Mouse (Mus musculus) MEL (cell line): ENCODE measurements around the gene Ccdc141. TPM values are rescaled to one million over a fixed set of nuclear protein-coding genes. Genes with fewer than 3 reads are reported as not detected.

Experiments used
- DNase-seq: peaks from one replicate; pipeline ENCODE4 v3.0.0; 2011; ENCODE audit warnings: low read depth, low spot score
- H3K27ac ChIP-seq: 2 replicates; pipeline ENCODE4 v1.5.1; 2012; ENCODE audit warnings: low read depth, mild to moderate bottlenecking, control low read depth, low read length, moderate library complexity; ENCODE audit not compliant: control insufficient read depth
- H3K27me3 ChIP-seq, 2 experiments: fragments of 150-350 bp in 1 of 2; sonication (generic) in 1 of 2; 2 replicates each; pipeline ENCODE4 v1.6.1; 2012; ENCODE audit warnings: low read length in 2 of 2, mild to moderate bottlenecking in 2 of 2, improper control_type of control experiment in 1 of 2, moderate library complexity in 1 of 2; ENCODE audit not compliant: insufficient read depth in 2 of 2, control insufficient read depth in 1 of 2
- H3K36me3 ChIP-seq, 2 experiments: 2 replicates each; pipeline ENCODE4 v1.6.1; 2012 to 2014; ENCODE audit warnings: low read length in 2 of 2, improper control_type of control experiment in 1 of 2, inconsistent platforms in 1 of 2, mild to moderate bottlenecking in 1 of 2; ENCODE audit not compliant: insufficient read depth in 2 of 2, control insufficient read depth in 1 of 2
- H3K4me1 ChIP-seq, 2 experiments: fragments of 150-350 bp in 1 of 2; sonication (generic) in 1 of 2; 2 replicates each; pipeline ENCODE4 v1.6.1; 2012; ENCODE audit warnings: low read length in 2 of 2, improper control_type of control experiment in 1 of 2, mild to moderate bottlenecking in 1 of 2; ENCODE audit not compliant: insufficient read depth in 2 of 2, control insufficient read depth in 1 of 2
- H3K4me3 ChIP-seq, 2 experiments: fragments of 150-350 bp in 1 of 2; sonication (generic) in 1 of 2; 2 replicates each; pipeline ENCODE4 v1.5.1; 2012; ENCODE audit warnings: low read depth in 2 of 2, low read length in 2 of 2, mild to moderate bottlenecking in 2 of 2, moderate library complexity in 2 of 2, control low read depth in 1 of 2, improper control_type of control experiment in 1 of 2; ENCODE audit not compliant: control insufficient read depth in 1 of 2, insufficient read depth in 1 of 2
- H3K79me2 ChIP-seq: 2 replicates; pipeline ENCODE4 v1.6.1; 2012; ENCODE audit warnings: mild to moderate bottlenecking, low read length, moderate library complexity; ENCODE audit not compliant: control insufficient read depth, poor library complexity, insufficient read depth
- H3K9ac ChIP-seq: 2 replicates; pipeline ENCODE4 v1.6.1; 2012; ENCODE audit warnings: low read depth, mild to moderate bottlenecking, control low read depth, low read length, moderate library complexity; ENCODE audit not compliant: control insufficient read depth, poor library complexity, severe bottlenecking
- H3K9me3 ChIP-seq: fragments of 150-350 bp; sonication (generic); replicated peaks from 2 replicates; pipeline ENCODE4 v1.6.1; 2012; ENCODE audit warnings: mild to moderate bottlenecking, low read length, improper control_type of control experiment, moderate library complexity; ENCODE audit not compliant: insufficient read depth
- BHLHE40 ChIP-seq: IDR thresholded peaks from 2 replicates; pipeline ENCODE4 v1.6.1; 2012; ENCODE audit warnings: low read depth, mild to moderate bottlenecking, inconsistent platforms, low read length, improper control_type of control experiment, borderline replicate concordance
- CTCF ChIP-seq, 3 experiments: IDR thresholded peaks in 2 of 3; conservative IDR thresholded peaks in 1 of 3; 2 replicates each; pipeline ENCODE4 v1.5.1; 2011 to 2012; ENCODE audit warnings: low read length in 3 of 3, low read depth in 2 of 3, mild to moderate bottlenecking in 2 of 3, improper control_type of control experiment in 1 of 3, inconsistent platforms in 1 of 3, mixed read lengths in 1 of 3, moderate library complexity in 1 of 3; ENCODE audit not compliant: control insufficient read depth in 1 of 3, insufficient read depth in 1 of 3, poor library complexity in 1 of 3, severe bottlenecking in 1 of 3
- EP300 ChIP-seq, 2 experiments: IDR thresholded peaks; 2 replicates each; pipeline ENCODE4 v1.6.1; 2011; ENCODE audit warnings: improper control_type of control experiment in 2 of 2, low read length in 2 of 2, low read depth in 1 of 2, mild to moderate bottlenecking in 1 of 2
- GABPA ChIP-seq: IDR thresholded peaks from 2 replicates; pipeline ENCODE4 v1.6.1; 2012; ENCODE audit warnings: low read depth, mild to moderate bottlenecking, inconsistent platforms, low read length, improper control_type of control experiment, moderate library complexity
- GATA1 ChIP-seq: IDR thresholded peaks from 2 replicates; pipeline ENCODE4 v1.6.1; 2011; ENCODE audit warnings: low read depth, low read length, improper control_type of control experiment
- HCFC1 ChIP-seq: IDR thresholded peaks from 2 replicates; pipeline ENCODE4 v1.6.1; 2012; ENCODE audit warnings: low read depth, mild to moderate bottlenecking, inconsistent platforms, low read length, improper control_type of control experiment, moderate library complexity
- MAFK ChIP-seq: IDR thresholded peaks from 2 replicates; pipeline ENCODE4 v1.6.1; 2011; ENCODE audit warnings: low read depth, mild to moderate bottlenecking, low read length, improper control_type of control experiment, borderline replicate concordance
- MAX ChIP-seq: IDR thresholded peaks from 2 replicates; pipeline ENCODE4 v1.6.1; 2011; ENCODE audit warnings: low read length, improper control_type of control experiment
- NELFE ChIP-seq: IDR thresholded peaks from 2 replicates; pipeline ENCODE4 v1.6.1; 2011; ENCODE audit warnings: low read depth, low read length, improper control_type of control experiment
- RAD21 ChIP-seq: IDR thresholded peaks from 2 replicates; pipeline ENCODE4 v1.6.1; 2011; ENCODE audit warnings: mild to moderate bottlenecking, low read depth, low read length, improper control_type of control experiment
- RCOR1 ChIP-seq: IDR thresholded peaks from 2 replicates; pipeline ENCODE4 v1.6.1; 2012; ENCODE audit warnings: low read depth, mild to moderate bottlenecking, inconsistent platforms, low read length, improper control_type of control experiment
- SIN3A ChIP-seq: IDR thresholded peaks from 2 replicates; pipeline ENCODE4 v1.6.1; 2012; ENCODE audit warnings: low read length, improper control_type of control experiment, inconsistent platforms
- SMC3 ChIP-seq: IDR thresholded peaks from 2 replicates; pipeline ENCODE4 v1.6.1; 2011; ENCODE audit warnings: low read depth, low read length, improper control_type of control experiment
- TAL1 ChIP-seq: IDR thresholded peaks from 2 replicates; pipeline ENCODE4 v1.6.1; 2012; ENCODE audit warnings: mild to moderate bottlenecking, inconsistent platforms, low read length, moderate library complexity, mixed read lengths
- TCF12 ChIP-seq: IDR thresholded peaks from 2 replicates; pipeline ENCODE4 v1.6.1; 2014; ENCODE audit warnings: low read depth, mild to moderate bottlenecking, inconsistent platforms, low read length, improper control_type of control experiment, moderate library complexity
- UBTF ChIP-seq: IDR thresholded peaks from 2 replicates; pipeline ENCODE4 v1.6.1; 2012; ENCODE audit warnings: low read depth, mild to moderate bottlenecking, inconsistent platforms, low read length, improper control_type of control experiment, moderate library complexity, borderline replicate concordance; ENCODE audit not compliant: insufficient read depth
- USF1 ChIP-seq: IDR thresholded peaks from 2 replicates; pipeline ENCODE4 v1.6.1; 2014; ENCODE audit warnings: low read depth, mild to moderate bottlenecking, inconsistent platforms, low read length, improper control_type of control experiment, moderate library complexity
- ZMIZ1 ChIP-seq: IDR thresholded peaks from 2 replicates; pipeline ENCODE4 v1.6.1; 2012; ENCODE audit warnings: low read depth, mild to moderate bottlenecking, inconsistent platforms, low read length, improper control_type of control experiment, moderate library complexity
- polyA plus RNA-seq, 2 experiments: library from polyadenylated mRNA; stranded (reverse) in 1 of 2; unstranded in 1 of 2; fragments of >175 nt in 1 of 2; fragments of >200 nt in 1 of 2; gene quantifications; 2 replicates each; pipeline versions ENCODE4 v1.2.1 to v1.2.4; 2012; ENCODE audit warnings: low replicate concordance in 2 of 2, low read depth in 1 of 2; ENCODE audit not compliant: insufficient read length in 2 of 2, insufficient read depth in 1 of 2, missing spikeins in 1 of 2
- total RNA-seq: library from RNA; depleted of rRNA; stranded (reverse); fragments of 300-350 nt; gene quantifications from 2 replicates; pipeline ENCODE4 v1.2.3, GENCODE M21; 2012

Gene Ccdc141
- total and polyA plus RNA-seq, 3 experiments, result 0.54 to 1.1 TPM; not detected in 1

- Histone ChIP-seq H3K36me3 (no peaks in the 10 kb centered on the region), H3K9ac (no peak overlapping the region), H3K9me3 (no peaks in the 10 kb centered on the region), H3K27me3 (no peaks in the 10 kb centered on the region), H3K4me1 (no peaks in the 10 kb centered on the region), H3K27ac (no peak overlapping the region), H3K79me2 (no peaks in the 10 kb centered on the region), H3K4me3 (no peak overlapping the region)
- DNase-seq, result no peak
- TF ChIP-seq SMC3 (peak; percentile 17; the same call in 1 of the 2 replicates), CTCF (IDR thresholded peaks at IDR 0.05 in 2 of 3, conservative IDR thresholded peaks at IDR 0.05 in 1 of 3; ENCODE audit: control insufficient read depth in 1 of 3, insufficient read depth in 1 of 3, low read depth in 2 of 3, low read length in 3 of 3, poor library complexity in 1 of 3, severe bottlenecking in 1 of 3) (peak in 1 of 3 experiments; percentile 20; a peak in 1 of 6 replicates), RAD21 (peak; percentile 16), HCFC1 (no peak)
Measured at GRCm38 (mm10) chr2:77203916-77204315, 33.5 kb upstream of the Ccdc141 start.

GRCm38 (mm10) chr2:77201900-77202299 is 31.5 kb upstream of the Ccdc141 start:
- no peak overlapping the region for H3K4me3 ChIP-seq
- no peaks in the 10 kb centered on the region for H3K9me3 ChIP-seq
- no peak overlapping the region for H3K9ac ChIP-seq
- no peaks in the 10 kb centered on the region for H3K36me3 ChIP-seq
- no peaks in the 10 kb centered on the region for H3K79me2 ChIP-seq
- H3K27me3 ChIP-seq, result no peaks in the 10 kb centered on the region
- H3K4me1 ChIP-seq, result no peaks in the 10 kb centered on the region
- no peak overlapping the region for H3K27ac ChIP-seq
- no peak for DNase-seq
- TF ChIP-seq RAD21 (no peak), BHLHE40 (no peak), SIN3A (no peak), EP300 (IDR thresholded peaks at IDR 0.05; ENCODE audit: low read depth in 1 of 2, low read length in 2 of 2) (no peak), GABPA (no peak), RCOR1 (no peak), GATA1 (no peak), TCF12 (no peak), MAFK (no peak), USF1 (no peak), NELFE (no peak), UBTF (no peak), MAX (no peak), TAL1 (no peak), CTCF (IDR thresholded peaks at IDR 0.05 in 2 of 3, conservative IDR thresholded peaks at IDR 0.05 in 1 of 3; ENCODE audit: control insufficient read depth in 1 of 3, insufficient read depth in 1 of 3, low read depth in 2 of 3, low read length in 3 of 3, poor library complexity in 1 of 3, severe bottlenecking in 1 of 3) (no peak), ZMIZ1 (no peak)
